Mouse (Mus musculus): ENCODE measurements around the gene Nell2. TPM values are rescaled to one million over a fixed set of nuclear protein-coding genes. Genes with fewer than 3 reads are reported as not detected.

Nell2 gene
- total and polyA plus RNA-seq, 3 experiments = not detected

DNA sequence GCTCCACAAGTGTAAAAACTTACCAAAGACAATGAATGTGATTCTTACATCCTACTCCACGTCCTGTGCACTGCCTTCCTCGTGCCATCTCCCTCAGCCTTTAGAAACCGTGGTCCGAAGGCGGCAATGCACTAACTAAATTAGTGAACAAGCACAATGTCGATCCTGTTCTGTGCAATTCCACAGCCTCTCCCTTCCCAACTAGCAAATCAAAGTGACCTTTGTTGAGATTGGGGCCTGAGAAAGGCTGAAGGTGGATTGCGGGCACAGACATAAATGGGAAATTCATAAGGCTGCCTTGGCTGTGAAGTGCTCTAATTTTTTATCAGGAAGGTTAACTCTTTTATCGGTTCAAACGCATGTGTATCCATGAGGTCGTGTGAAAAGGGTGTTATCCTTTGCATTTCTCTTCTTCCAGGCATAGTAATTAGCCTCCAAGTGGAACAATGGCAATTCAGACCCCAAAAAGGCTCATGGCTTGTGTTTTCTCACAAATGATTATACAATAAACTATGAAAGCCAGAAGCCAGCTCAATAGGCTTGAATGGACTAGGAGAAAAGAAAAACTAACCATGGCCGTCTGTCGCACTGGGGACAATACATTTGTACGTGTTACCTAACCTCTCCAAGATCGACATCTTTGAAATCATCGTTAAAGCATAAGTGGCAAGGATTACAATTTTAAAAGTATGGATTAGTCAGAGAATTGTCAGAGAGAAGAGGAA, 106.0 kb downstream of the Nell2 start:
- Histone ChIP-seq H3K79me2 (replicated peaks; ENCODE audit: control insufficient read depth, extremely low read depth, insufficient read depth, poor library complexity, severe bottlenecking) (no peaks in the 10 kb centered on the region), H3K9me3 (replicated peaks; ENCODE audit: low read length) (peaks cover 63% of the 10 kb centered on the region), H3K4me1 (ENCODE audit: control insufficient read depth in 1 of 2, insufficient read depth in 2 of 2) (no peaks in the 10 kb centered on the region), H3K4me2 (ENCODE audit: insufficient read depth, low read depth, poor library complexity, severe bottlenecking) (no peak overlapping the region), H3K27me3 (replicated peaks) (no peaks in the 10 kb centered on the region), H3K27ac (ENCODE audit: insufficient read depth, low read depth) (no peak overlapping the region), H3K4me3 (replicated peaks in 1 of 3; ENCODE audit: low read depth in 2 of 3, low read length in 2 of 3, poor library complexity in 1 of 3) (no peak overlapping the region), H3K36me3 (replicated peaks in 1 of 2; ENCODE audit: control insufficient read depth in 1 of 2, insufficient read depth in 1 of 2, low read length in 1 of 2) (no peaks in the 10 kb centered on the region), H3K9ac (ENCODE audit: insufficient read depth, low read depth) (no peak overlapping the region)
- in situ Hi-C loops (cut with MboI; ENCODE audit: low pct_ligation_motif_present, low pct_unique_long_range_greater_than_20kb, low sequenced_read_pairs) (no loop called here), dilution Hi-C loops (cut with MboI; ENCODE audit: extremely low pct_ligation_motif_present, extremely low pct_unique_long_range_greater_than_20kb, low sequenced_read_pairs) (no loop called here)
- DNase-seq (ENCODE audit: extremely low read depth) = no peak
- no peak for TF ChIP-seq MAFK (IDR thresholded peaks at IDR 0.05; ENCODE audit: insufficient replicate concordance, low read length)
- no peak for TF ChIP-seq RCOR1 (conservative IDR thresholded peaks at IDR 0.05; ENCODE audit: low read depth, low read length)
- no peak for TF ChIP-seq TCF12 (IDR thresholded peaks at IDR 0.05; ENCODE audit: low read depth, low read length)
- TF ChIP-seq JUND (conservative IDR thresholded peaks at IDR 0.05; ENCODE audit: low read depth, low read length) = no peak

DNA sequence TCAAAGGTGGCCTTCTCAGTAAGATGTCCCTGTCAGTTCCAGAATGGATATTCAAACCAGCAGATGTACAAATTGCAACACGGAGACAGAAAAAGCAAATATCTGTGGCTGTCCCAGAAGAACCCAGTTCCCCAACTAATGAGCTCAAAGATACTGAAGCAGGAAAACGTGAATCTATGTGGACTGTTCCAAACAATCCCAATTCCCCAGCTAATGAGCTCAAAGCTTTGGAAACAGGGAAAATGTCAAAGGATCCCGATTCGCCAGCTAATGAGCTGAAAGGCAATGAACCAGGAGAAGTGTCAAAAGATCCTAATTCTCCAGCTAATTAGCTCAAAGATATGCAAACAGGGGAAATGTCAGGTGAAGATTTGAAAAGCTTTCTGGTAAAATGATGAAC, 109.7 kb downstream of the Nell2 start:
- Histone ChIP-seq H3K27ac (ENCODE audit: insufficient read depth, low read depth) (no peak overlapping the region), H3K4me2 (ENCODE audit: insufficient read depth, low read depth, poor library complexity, severe bottlenecking) (no peak overlapping the region), H3K9ac (ENCODE audit: insufficient read depth, low read depth) (no peak overlapping the region), H3K4me3 (replicated peaks in 1 of 3; ENCODE audit: low read depth in 2 of 3, low read length in 2 of 3, poor library complexity in 1 of 3) (no peak overlapping the region), H3K4me1 (ENCODE audit: control insufficient read depth in 1 of 2, insufficient read depth in 2 of 2) (no peaks in the 10 kb centered on the region), H3K9me3 (replicated peaks; ENCODE audit: low read length) (peaks cover 67% of the 10 kb centered on the region), H3K27me3 (replicated peaks) (no peaks in the 10 kb centered on the region), H3K36me3 (replicated peaks in 1 of 2; ENCODE audit: control insufficient read depth in 1 of 2, insufficient read depth in 1 of 2, low read length in 1 of 2) (no peaks in the 10 kb centered on the region), H3K79me2 (replicated peaks; ENCODE audit: control insufficient read depth, extremely low read depth, insufficient read depth, poor library complexity, severe bottlenecking) (no peaks in the 10 kb centered on the region)
- in situ Hi-C loops (cut with MboI; ENCODE audit: low pct_ligation_motif_present, low pct_unique_long_range_greater_than_20kb, low sequenced_read_pairs) = no loop called here
- no peak for DNase-seq (ENCODE audit: extremely low read depth)
- dilution Hi-C loops (cut with MboI; ENCODE audit: extremely low pct_ligation_motif_present, extremely low pct_unique_long_range_greater_than_20kb, low sequenced_read_pairs) = no loop called here
- TF ChIP-seq KAT2A (IDR thresholded peaks at IDR 0.05; ENCODE audit: insufficient replicate concordance, low read length) (no peak), MAZ (IDR thresholded peaks at IDR 0.05; ENCODE audit: low read depth, low read length) (no peak), GABPA (IDR thresholded peaks at IDR 0.05; ENCODE audit: insufficient replicate concordance, low read depth, low read length) (no peak), TCF12 (IDR thresholded peaks at IDR 0.05; ENCODE audit: low read depth, low read length) (no peak), ZMIZ1 (IDR thresholded peaks at IDR 0.05; ENCODE audit: low read depth, low read length) (no peak)

DNA sequence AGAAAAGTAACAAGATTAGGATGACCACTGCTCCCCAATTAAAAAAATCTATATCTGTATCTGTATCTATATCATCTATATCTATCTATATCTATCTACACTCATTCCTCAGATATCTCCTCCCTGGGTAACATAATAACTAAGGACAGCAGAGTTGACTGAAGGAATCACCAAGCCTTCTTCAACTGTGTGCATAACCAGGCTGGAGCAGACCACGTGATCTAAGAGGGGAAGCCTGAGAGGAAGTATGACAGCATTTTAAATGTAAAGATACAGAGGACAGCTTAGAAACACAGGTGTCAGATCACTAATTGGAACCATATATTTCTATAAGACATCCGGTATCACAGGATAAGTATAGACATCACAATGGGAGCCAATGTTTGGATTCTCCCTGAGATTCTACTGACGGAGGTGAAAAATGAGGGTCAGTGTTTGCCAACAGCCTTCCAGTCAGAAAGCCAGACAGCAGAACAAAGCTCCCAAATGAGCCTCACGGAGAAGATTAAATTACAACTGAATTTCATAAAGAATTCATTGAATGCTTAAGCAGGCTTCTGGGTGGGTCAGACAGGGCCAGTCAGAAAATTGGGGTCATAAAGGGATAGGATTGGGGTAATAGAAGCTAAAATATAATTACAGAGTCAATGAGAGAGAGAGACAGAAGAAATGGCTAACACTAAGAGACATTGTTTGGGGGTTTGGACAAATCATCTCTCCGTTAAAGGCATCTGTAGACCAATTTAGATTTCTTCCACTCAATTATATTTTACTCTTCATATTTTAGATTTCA, 116.2 kb downstream of the Nell2 start:
- no peaks in the 10 kb centered on the region for H3K27me3 ChIP-seq (replicated peaks)
- H3K27ac ChIP-seq (ENCODE audit: insufficient read depth, low read depth) = no peak overlapping the region
- no peak overlapping the region for H3K4me2 ChIP-seq (ENCODE audit: insufficient read depth, low read depth, poor library complexity, severe bottlenecking)
- no peaks in the 10 kb centered on the region for H3K79me2 ChIP-seq (replicated peaks; ENCODE audit: control insufficient read depth, extremely low read depth, insufficient read depth, poor library complexity, severe bottlenecking)
- H3K4me1 ChIP-seq (ENCODE audit: control insufficient read depth in 1 of 2, insufficient read depth in 2 of 2) = no peaks in the 10 kb centered on the region
- dilution Hi-C loops (cut with MboI; ENCODE audit: extremely low pct_ligation_motif_present, extremely low pct_unique_long_range_greater_than_20kb, low sequenced_read_pairs) (no loop called here), in situ Hi-C loops (cut with MboI; ENCODE audit: low pct_ligation_motif_present, low pct_unique_long_range_greater_than_20kb, low sequenced_read_pairs) (no loop called here)
- no peak overlapping the region for H3K4me3 ChIP-seq (replicated peaks in 1 of 3; ENCODE audit: low read depth in 2 of 3, low read length in 2 of 3, poor library complexity in 1 of 3)
- H3K9me3 ChIP-seq (replicated peaks; ENCODE audit: low read length) = peaks cover 48% of the 10 kb centered on the region
- H3K36me3 ChIP-seq (replicated peaks in 1 of 2; ENCODE audit: control insufficient read depth in 1 of 2, insufficient read depth in 1 of 2, low read length in 1 of 2) = no peaks in the 10 kb centered on the region
- no peak for TF ChIP-seq ETS1 (conservative IDR thresholded peaks at IDR 0.05; ENCODE audit: low read depth, low read length)
- no peak for TF ChIP-seq JUND (conservative IDR thresholded peaks at IDR 0.05; ENCODE audit: low read depth, low read length)
- TF ChIP-seq CTCF (conservative IDR thresholded peaks at IDR 0.05 in 1 of 2, IDR thresholded peaks at IDR 0.05 in 1 of 2; ENCODE audit: low read depth in 2 of 2, low read length in 2 of 2) = no peak
- TF ChIP-seq ZC3H11A (IDR thresholded peaks at IDR 0.05; ENCODE audit: low read depth, low read length) = no peak
- TF ChIP-seq USF1 (IDR thresholded peaks at IDR 0.05; ENCODE audit: low read depth, low read length) = no peak
- TF ChIP-seq PAX5 (IDR thresholded peaks at IDR 0.05; ENCODE audit: low read length) = no peak
- no peak for TF ChIP-seq MEF2A (IDR thresholded peaks at IDR 0.05; ENCODE audit: borderline replicate concordance, low read depth, low read length)
- no peak for TF ChIP-seq ZMIZ1 (IDR thresholded peaks at IDR 0.05; ENCODE audit: low read depth, low read length)
- no peak for TF ChIP-seq MAX (IDR thresholded peaks at IDR 0.05; ENCODE audit: low read length)
- no peak for TF ChIP-seq IRF4 (IDR thresholded peaks at IDR 0.05; ENCODE audit: low read depth, low read length)
- TF ChIP-seq JUN (IDR thresholded peaks at IDR 0.05; ENCODE audit: insufficient read depth, low read depth, low read length) = no peak
- no peak for TF ChIP-seq EP300 (IDR thresholded peaks at IDR 0.05; ENCODE audit: low read length)
- no peak for TF ChIP-seq KAT2A (IDR thresholded peaks at IDR 0.05; ENCODE audit: insufficient replicate concordance, low read length)
- TF ChIP-seq ZKSCAN1 (IDR thresholded peaks at IDR 0.05; ENCODE audit: borderline replicate concordance, low read depth, low read length) = no peak
- no peak for TF ChIP-seq ELF1 (IDR thresholded peaks at IDR 0.05; ENCODE audit: low read depth, low read length)
- no peak for TF ChIP-seq MAZ (IDR thresholded peaks at IDR 0.05; ENCODE audit: low read depth, low read length)
- no peak overlapping the region for H3K9ac ChIP-seq (ENCODE audit: insufficient read depth, low read depth)
- no peak for DNase-seq (ENCODE audit: extremely low read depth)

Measured in CH12.LX (cell line).